Mouse (Mus musculus): ENCODE results near the gene Loxl4. TPM values are rescaled to one million over a fixed set of nuclear protein-coding genes. Genes with fewer than 3 reads are reported as not detected.
A peak's percentile ranks its signal among the peaks of the same experiment; 100 is the strongest.

Loxl4 gene
- 8.7 and 9.1 TPM in 2 replicates for polyA plus RNA-seq (2012; rRNA removed)

DNA sequence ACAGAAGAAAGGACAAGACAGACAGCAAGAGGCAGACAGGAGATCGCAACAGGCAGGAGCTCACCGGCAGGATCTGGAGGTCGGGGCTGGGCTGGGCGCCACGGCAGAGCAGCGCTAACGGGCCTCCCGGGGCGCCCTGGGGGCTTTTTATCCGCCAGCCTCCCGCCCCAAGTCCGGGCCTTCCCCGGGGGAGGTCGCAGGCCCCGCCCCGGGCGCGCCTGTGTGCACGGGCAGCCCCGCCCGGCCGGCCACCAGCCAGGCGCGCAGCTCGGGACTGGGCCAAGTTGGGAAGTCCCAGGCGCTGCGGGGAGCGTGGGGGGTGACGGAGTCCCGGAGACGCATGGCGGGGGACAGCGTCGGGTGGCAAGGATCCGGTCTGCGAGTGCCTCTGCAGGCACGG, at the start of gene Loxl4:
Gene Loxl4, minus strand, starts transcription at position 160 of the 400 bp plus-strand sequence.
- DNase-seq (ENCODE audit: low spot score): peak; percentile 65

- DNase-seq (ENCODE audit: low spot score): no peak
Measured at GRCm38 (mm10) chr19:42661430-42662164, 49.0 kb upstream of the Loxl4 start.

GRCm38 (mm10) chr19:42660244-42660565, 47.6 kb upstream of the Loxl4 start:
- DNase-seq (ENCODE audit: low spot score): no peak

- DNase-seq (ENCODE audit: low spot score): peak; percentile 36
Measured at GRCm38 (mm10) chr19:42659354-42660243, 47.0 kb upstream of the Loxl4 start.

DNA sequence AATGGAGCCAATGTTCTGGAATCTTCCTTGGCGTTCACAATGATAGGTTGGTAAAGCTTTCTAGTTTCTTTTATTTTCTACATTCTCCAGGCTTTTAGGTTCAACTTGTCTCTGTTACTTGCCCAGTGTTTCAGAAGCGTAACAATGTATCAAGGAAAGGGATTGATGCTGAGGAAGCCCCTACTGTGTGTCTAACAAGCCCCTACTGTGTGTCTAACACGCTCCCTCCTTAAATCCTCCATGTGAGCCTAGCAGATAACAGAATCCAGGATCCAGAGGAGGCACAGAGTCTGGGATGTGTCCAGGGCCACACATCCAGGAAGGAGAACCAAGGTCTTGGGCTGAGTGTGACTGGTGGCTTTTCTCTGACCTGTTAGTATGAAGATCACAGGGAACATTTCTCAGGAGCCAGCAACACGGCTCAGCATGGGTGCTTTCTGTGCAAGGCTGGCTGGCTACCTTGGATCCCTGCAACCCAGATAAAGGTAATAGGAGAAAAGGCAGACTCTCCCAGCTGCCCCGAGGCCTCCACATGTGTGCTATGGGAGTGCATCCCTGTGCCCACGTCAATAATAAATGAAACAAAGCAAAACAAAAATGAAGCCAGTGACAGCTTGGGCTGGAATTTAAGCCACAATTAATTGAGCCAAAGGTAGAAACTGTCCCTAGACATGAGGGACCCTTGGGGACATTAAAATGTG, 46.0 kb upstream of the Loxl4 start:
- no peak for DNase-seq (ENCODE audit: low spot score)

- DNase-seq (ENCODE audit: low spot score): no peak
Measured at GRCm38 (mm10) chr19:42657769-42658168, 45.2 kb upstream of the Loxl4 start.

GRCm38 (mm10) chr19:42657306-42657705, 44.7 kb upstream of the Loxl4 start:
- no peak for DNase-seq (ENCODE audit: low spot score)

GRCm38 (mm10) chr19:42655006-42655405, 42.4 kb upstream of the Loxl4 start:
- peak; percentile 40 for DNase-seq (ENCODE audit: low spot score)

- no peak for DNase-seq (ENCODE audit: low spot score)
Measured at GRCm38 (mm10) chr19:42653091-42653490, 40.5 kb upstream of the Loxl4 start.

- DNase-seq (ENCODE audit: low spot score): no peak
Measured at GRCm38 (mm10) chr19:42652425-42652824, 39.8 kb upstream of the Loxl4 start.

DNA sequence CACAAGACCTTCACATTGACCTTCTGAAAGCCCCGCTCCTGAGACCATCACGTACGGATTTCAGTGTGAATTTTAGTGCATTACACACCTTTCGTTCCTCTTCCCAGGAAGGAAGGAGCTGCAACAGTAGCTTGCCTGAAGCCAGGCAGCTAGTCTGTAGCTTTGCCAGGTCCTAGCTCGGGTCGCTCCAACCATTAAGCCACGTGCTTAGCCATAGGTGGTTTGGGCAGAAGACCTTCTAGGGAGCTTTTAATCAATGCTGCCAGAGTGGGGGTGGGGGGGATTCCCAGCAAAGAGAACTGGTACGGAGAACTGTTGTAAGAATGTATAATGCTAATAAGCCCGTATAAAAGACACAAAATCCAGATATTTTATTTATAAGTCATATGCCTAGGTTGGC, 27.6 kb upstream of the Loxl4 start:
- peak; percentile 4 for DNase-seq (ENCODE audit: low spot score)

DNA sequence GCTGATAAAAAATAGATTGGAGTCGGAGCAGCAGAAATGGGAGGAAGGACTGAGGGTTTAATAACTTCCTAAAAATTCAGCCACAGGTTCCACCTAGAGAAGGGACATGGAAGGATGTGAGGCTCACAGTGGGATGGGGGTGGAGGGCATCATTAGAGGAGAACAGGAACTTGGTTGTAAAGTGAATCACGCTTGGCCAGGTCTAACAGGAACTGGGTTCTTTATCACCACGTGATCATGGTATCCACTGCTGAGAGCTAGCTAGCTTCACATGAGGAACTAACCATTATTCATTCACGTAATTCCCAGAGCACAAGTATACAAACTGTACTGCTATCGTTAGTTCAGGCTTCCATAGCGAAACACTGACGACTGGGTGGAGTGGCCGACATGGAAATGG, 26.9 kb upstream of the Loxl4 start:
- DNase-seq (ENCODE audit: low spot score): no peak

GRCm38 (mm10) chr19:42638604-42639481, 26.2 kb upstream of the Loxl4 start:
- peak; percentile 12 for DNase-seq (ENCODE audit: low spot score)

GRCm38 (mm10) chr19:42636631-42637030, 24.0 kb upstream of the Loxl4 start:
- DNase-seq (ENCODE audit: low spot score): peak; percentile 13

GRCm38 (mm10) chr19:42633650-42634049, 21.0 kb upstream of the Loxl4 start:
- no peak for DNase-seq (ENCODE audit: low spot score)

- peak; percentile 15 for DNase-seq (ENCODE audit: low spot score)
Measured at GRCm38 (mm10) chr19:42632301-42632700, 19.7 kb upstream of the Loxl4 start.

- peak; percentile 20 for DNase-seq (ENCODE audit: low spot score)
Measured at GRCm38 (mm10) chr19:42631541-42631961, 18.9 kb upstream of the Loxl4 start.

DNA sequence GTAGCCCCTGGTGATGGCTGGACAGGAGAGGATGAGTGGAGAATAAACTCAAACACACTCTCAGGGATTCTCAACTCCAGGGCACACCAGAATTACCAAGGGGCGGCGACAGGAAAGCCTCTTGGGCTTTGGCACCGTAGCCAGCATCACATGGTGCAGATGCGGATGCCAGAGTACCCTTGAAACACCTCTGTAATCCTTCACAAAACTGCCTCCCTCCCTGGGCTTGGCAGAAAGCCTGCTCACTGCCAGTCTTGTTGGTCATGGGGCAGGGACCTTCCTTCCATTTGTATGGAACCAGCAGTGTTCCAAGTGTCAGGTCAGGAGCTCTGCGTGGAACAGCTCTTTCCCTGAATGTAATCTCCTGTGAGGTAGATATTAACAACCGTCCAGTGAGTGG, 15.5 kb upstream of the Loxl4 start:
- peak; percentile 6 for DNase-seq (ENCODE audit: low spot score)

- DNase-seq (ENCODE audit: low spot score): no peak
Measured at GRCm38 (mm10) chr19:42613647-42614225, 1.1 kb upstream of the Loxl4 start.

DNA sequence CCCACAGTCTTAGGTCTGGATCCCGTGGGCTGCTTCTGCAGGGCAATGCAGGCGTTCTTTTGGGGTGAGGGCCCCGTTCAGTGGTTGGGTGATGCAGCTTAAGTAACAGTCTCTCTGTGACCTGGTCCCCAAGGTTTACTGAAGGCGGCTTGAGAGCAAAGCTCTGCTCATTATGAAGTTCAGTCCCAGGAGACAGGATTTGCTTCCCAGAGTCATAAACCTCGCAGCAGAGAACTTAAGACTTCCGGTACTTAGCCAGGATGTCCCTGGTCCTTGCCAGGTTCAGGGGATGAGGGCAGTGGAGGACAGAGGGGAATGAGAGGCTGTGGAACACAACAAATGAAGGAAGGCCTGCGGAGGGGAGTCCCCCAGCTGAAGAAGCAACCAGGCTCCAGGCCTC, 503 bp upstream of the Loxl4 start:
- DNase-seq (ENCODE audit: low spot score): no peak

DNA sequence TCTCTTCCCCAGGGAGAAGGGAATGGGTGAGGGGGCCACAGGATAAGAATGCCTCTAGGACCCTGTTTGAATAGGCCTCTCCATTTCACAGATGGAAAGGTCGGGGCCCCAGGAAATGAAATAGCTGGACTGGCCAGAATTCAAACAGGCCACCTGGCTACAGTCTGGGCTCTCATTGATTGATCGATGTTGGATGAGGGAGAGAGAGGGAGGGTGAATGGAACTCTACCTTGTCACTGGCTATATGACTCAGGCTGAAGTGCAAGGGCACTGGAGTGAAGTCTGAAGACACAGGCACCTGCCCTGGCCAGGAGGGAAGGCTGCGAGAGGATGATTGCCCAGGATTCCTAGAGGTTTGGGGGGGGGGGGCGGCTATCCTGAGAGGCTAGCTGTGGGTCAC, 867 bp downstream of the Loxl4 start:
- DNase-seq (ENCODE audit: low spot score): no peak
